Comparison of ENCODE assay signal across 13 mouse cellular contexts in genomic region chr9:14200852-14201251, GRCm38 (mm10).
"Had no signal": no experiment of that assay in that cellular context is flagged by ENCODE, and none has a peak within 500 bp of the region (broad histone marks: within the 10 kb centered on the region; RNA-seq: fewer than 3 reads in every experiment).

No protein-coding gene starts in this region.

- DNase-seq: kidney, adult 2 months; kidney, postnatal 14 days; left cerebral cortex, postnatal 4 days; thymus, postnatal 14 days had no signal

- H3K4me3 ChIP-seq: kidney, embryonic 15.5 days; limb, embryonic 15.5 days; liver, embryonic 12.5 days; megakaryocyte, embryonic 14.5 days; midbrain, embryonic 15.5 days; neural tube, embryonic 13.5 days had no signal

- H3K36me3 ChIP-seq: kidney, embryonic 15.5 days; limb, embryonic 15.5 days; liver, embryonic 12.5 days; midbrain, embryonic 15.5 days; neural tube, embryonic 13.5 days had no signal

- H3K4me2 ChIP-seq: kidney, embryonic 15.5 days; limb, embryonic 15.5 days; liver, embryonic 12.5 days; lung, embryonic 14.5 days; midbrain, embryonic 11.5 days; midbrain, embryonic 15.5 days; neural tube, embryonic 13.5 days had no signal

- H3K9ac ChIP-seq: kidney, embryonic 15.5 days; limb, embryonic 15.5 days; liver, embryonic 12.5 days; lung, embryonic 14.5 days; midbrain, embryonic 15.5 days; neural tube, embryonic 13.5 days had no signal

- H3K9me3 ChIP-seq: kidney, embryonic 15.5 days; limb, embryonic 15.5 days; liver, embryonic 12.5 days; midbrain, embryonic 15.5 days; neural tube, embryonic 13.5 days had no signal

- H3K27ac ChIP-seq: kidney, embryonic 15.5 days; liver, embryonic 12.5 days; macrophage; midbrain, embryonic 15.5 days; neural tube, embryonic 13.5 days had no signal

- ATAC-seq: liver, embryonic 12.5 days; midbrain, embryonic 15.5 days had no signal

- H3K4me1 ChIP-seq: liver, embryonic 12.5 days; midbrain, embryonic 15.5 days had no signal

- H3K27me3 ChIP-seq: kidney, embryonic 15.5 days; limb, embryonic 15.5 days; liver, embryonic 12.5 days; midbrain, embryonic 15.5 days; neural tube, embryonic 13.5 days had no signal
